Mouse (Mus musculus): Measurements from ENCODE around the gene Prss43.
"Not testable (repeated sequence)": the region's sequence is repeated elsewhere in the genome, so short reads cannot be mapped to it uniquely, and the experiment has no call there.

Prss43 gene

GRCm38 (mm10) chr9:110826390-110826789 is at the start of gene Prss43:
TSS of gene Prss43 (plus strand) at chr9:110826690.
- no peak for DNase-seq (ENCODE audit: low spot score in 2 of 2)

DNA sequence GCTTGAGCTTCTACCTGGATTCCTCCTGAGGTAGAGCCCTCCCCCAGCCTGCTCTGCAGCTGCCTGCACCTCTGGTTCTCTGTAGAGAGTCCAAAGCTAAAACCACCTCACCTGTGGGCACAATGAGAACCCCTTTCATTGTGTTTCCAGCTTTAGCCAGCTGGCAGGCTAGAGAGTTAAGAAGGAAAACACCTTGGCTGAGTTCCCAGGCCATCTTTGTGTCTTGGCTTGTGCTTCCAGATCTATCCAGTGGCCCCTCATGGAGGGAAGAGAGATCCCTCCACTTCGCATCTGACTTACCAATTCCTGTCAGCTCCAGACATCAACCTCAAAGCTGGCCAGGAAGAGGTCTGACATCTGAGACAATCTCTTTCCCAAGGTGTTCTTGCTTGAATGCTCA is 48.4 kb upstream of the Prss43 start:
- DNase-seq (ENCODE audit: low spot score in 2 of 2) = no peak

GRCm38 (mm10) chr9:110778559-110778958 is 47.9 kb upstream of the Prss43 start:
- DNase-seq (ENCODE audit: low spot score in 2 of 2) = no peak

GRCm38 (mm10) chr9:110779242-110779913 is 47.1 kb upstream of the Prss43 start:
- DNase-seq (ENCODE audit: low spot score in 2 of 2) = no peak

DNA sequence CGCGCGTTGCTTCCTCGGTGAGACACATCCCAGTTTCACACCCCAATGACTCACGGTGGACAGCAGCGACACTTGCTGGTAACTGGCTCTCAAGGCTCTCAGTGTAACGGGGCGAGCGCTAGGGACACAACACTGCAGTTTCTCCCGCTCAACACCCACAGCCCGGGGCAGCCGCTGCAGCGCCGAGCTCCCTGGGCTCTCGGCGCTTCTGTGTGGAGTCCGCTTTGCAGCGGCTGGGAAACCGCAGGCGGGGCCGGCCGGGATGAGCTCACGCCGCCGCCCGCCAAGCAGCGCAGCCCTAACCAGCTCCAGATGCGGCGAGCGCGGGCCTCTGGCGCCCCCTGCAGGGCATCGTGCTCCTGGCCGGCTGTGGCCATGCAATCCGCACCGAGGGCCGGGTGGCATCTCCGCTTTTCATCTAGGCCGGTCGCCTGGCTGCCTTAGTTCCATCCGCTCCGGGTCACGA is 45.2 kb upstream of the Prss43 start:
- peak; percentile 93 to 95 for DNase-seq (ENCODE audit: low spot score in 2 of 2)

- DNase-seq (ENCODE audit: low spot score in 2 of 2) = peak; percentile 85 to 86
Measured at GRCm38 (mm10) chr9:110781731-110782130, 44.8 kb upstream of the Prss43 start.

- DNase-seq (ENCODE audit: low spot score in 2 of 2) = no peak
Measured at GRCm38 (mm10) chr9:110783611-110784010, 42.9 kb upstream of the Prss43 start.

- DNase-seq (ENCODE audit: low spot score in 2 of 2) = no peak
Measured at GRCm38 (mm10) chr9:110788169-110788568, 38.3 kb upstream of the Prss43 start.

GRCm38 (mm10) chr9:110790462-110790861 is 36.0 kb upstream of the Prss43 start:
- DNase-seq (ENCODE audit: low spot score in 2 of 2) = no peak

- DNase-seq (ENCODE audit: low spot score in 2 of 2) = no peak
Measured at GRCm38 (mm10) chr9:110797013-110797412, 29.5 kb upstream of the Prss43 start.

DNA sequence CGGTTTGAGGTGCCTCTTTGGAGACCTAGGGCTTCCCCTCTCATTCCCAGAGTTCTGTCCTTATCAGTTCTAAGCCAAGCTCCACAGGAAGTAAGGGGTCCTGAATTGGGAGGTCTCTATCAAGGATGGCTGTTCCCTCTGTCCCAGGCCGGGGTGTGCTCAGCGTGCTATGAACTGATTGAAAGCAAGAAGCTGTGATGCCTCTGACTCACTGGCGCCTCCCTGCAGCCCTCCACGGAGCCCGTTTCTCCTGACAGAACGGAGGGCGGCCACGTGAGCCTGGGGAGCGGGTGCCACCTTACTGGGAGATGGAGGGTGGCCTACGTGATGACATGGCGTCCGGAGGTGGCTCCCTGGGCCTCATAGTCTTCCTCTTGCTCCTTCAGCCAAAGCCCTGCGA is 28.6 kb upstream of the Prss43 start, which contains the start of gene Prss42:
Gene Prss42 (plus strand): TSS at position 301 of the 400 bp plus-strand sequence.
- DNase-seq (ENCODE audit: low spot score in 2 of 2) = no peak

DNA sequence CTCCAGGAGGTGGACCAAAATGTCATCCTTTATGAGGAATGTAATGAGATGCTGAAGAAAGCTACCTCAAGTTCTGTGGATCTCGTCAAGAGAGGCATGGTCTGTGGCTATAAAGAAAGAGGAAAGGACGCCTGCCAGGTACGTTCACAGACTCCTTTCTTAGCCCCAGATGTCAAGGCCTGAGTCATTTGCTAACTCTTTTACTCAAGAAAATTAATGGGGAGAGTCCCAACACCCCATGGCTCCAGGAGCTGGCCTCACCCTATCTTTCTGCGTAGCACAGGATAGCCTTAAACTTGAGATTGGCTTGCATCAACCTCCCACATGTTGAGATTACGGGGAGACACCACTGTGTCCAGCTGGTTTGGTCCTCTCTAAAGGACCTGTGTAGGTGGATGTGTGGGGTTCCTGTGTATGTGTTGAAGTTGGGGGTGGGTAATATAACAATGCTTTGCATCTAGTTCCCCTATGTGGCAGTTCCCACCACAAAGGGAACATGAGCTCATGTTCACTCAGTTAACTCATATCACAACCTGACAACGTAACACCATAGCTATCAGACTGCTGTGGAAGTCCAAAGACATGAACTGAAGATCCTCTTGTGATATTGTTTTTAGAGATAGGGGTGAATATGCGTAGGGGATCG is 25.5 kb upstream of the Prss43 start:
- no peak for DNase-seq (ENCODE audit: low spot score in 2 of 2)

GRCm38 (mm10) chr9:110803294-110803693 is 23.2 kb upstream of the Prss43 start:
- DNase-seq (ENCODE audit: low spot score in 2 of 2) = no peak

- DNase-seq (ENCODE audit: low spot score in 2 of 2) = no peak
Measured at GRCm38 (mm10) chr9:110810051-110810450, 16.4 kb upstream of the Prss43 start.

- DNase-seq (ENCODE audit: low spot score in 2 of 2) = no peak
Measured at GRCm38 (mm10) chr9:110813789-110814188, 12.7 kb upstream of the Prss43 start, which contains the start of gene Prss44. TSS of gene Prss44 (plus strand) at chr9:110813994.

- not testable (repeated sequence) for DNase-seq (ENCODE audit: low spot score in 2 of 2)
Measured at GRCm38 (mm10) chr9:110820546-110820945, 5.9 kb upstream of the Prss43 start.

DNA sequence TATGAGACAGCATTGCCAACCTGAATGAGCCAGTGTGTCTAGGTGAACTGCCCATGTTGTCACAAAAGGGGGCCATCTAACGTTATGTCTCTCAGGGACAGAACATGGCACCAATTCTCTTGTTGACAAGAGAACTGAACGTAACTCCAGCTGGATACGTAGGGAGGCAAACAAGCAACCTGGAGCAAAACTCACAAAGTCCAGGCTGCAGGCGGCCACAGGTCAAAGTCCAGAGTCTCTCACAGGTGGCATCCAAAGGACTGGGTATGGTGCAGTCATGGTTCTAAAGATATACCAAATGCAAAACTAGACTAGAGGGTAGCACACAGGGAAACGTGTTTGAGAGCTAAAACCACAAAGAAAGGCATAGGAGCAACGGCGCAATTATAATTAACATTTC is 5.1 kb upstream of the Prss43 start:
- DNase-seq (ENCODE audit: low spot score in 2 of 2) = no peak

- DNase-seq (ENCODE audit: low spot score in 2 of 2) = no peak
Measured at GRCm38 (mm10) chr9:110825426-110825825, 1.1 kb upstream of the Prss43 start.

- DNase-seq (ENCODE audit: low spot score in 2 of 2) = no peak
Measured at GRCm38 (mm10) chr9:110825832-110826231, 658 bp upstream of the Prss43 start.

DNA sequence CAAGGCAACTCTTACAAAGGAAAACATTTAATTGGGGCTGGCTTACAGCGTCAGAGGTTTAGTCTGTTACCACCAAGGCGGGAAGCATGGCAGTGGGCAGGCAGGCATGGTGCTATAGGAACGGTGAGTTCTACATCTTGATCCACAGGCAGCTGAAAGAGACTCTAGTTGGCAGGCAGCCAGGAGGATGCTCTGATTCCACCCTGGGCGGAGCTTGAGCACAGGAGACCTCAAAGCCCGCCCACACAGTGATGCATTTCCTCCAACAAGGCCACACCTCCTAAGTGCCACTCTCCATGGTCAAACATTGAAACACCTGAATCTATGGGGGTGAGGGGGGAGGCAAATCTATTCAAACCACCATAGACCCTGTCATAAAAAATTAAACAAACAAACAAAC is 6.5 kb downstream of the Prss43 start:
- no peak for DNase-seq (ENCODE audit: low spot score in 2 of 2)

GRCm38 (mm10) chr9:110834411-110834810 is 7.9 kb downstream of the Prss43 start, which contains the start of gene Prss45:
TSS of gene Prss45 (plus strand) at chr9:110834588.
- DNase-seq (ENCODE audit: low spot score in 2 of 2) = no peak

DNA sequence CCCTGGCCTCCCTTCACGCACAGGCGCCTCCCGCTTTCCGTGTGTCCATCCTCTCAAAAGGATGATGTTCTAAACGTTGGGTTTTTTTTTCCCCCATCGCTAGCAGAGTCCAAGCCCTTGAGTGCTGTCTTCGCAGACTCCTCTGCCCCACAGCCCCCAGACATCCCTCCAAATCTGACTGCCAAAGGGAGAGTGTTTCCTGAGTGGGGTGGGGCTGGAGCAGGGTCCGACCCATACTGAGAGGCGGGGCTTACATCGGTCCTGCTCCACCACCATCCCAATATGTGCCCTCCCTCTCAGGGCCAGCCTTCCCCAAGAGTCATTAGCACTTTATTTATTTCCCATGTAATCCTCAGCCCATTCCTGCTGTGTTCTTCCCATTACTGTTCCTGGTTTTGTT is 8.5 kb downstream of the Prss43 start:
- no peak for DNase-seq (ENCODE audit: low spot score in 2 of 2)

GRCm38 (mm10) chr9:110836112-110836511 is 9.6 kb downstream of the Prss43 start:
- peak; percentile 60 to 61 for DNase-seq (ENCODE audit: low spot score in 2 of 2)

Measured in right cerebral cortex, postnatal 10 days (tissue).